17 mouse cellular contexts compared by ENCODE assay signal in the genomic region with DNA sequence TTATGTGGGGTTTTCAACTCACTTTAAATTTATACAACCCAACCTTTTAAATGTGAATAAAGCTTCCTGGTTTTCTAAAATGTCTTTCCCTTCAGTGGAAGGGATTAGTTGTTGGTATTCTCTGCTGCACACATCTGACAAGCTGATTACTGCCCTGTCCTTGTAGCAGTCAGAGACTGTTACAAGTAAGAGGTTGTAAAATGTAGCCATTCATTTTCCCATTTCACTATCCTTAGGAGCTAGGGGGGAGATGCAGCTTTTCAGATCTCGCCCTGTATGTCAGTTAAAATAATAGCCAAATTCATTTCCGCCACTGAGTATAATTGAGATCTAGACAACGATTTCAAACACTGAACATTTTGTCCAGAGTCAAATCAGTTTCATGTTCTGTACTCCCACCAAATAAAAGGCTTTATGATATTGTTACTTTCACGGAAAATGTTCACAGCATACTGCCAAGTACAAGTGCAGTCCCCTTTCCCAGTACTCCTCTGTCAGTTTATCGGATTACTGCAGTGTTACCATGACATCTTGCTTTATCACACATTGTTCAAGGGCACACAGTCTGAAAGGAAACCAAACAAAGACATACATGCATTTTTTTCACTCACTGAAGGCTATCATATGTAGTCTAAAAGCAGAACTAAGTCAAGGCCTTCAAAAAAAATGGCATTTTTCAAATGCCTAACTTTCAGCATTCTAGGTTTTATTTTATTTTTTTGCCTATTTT.
DNase-seq lines count a peak whose midpoint lies in the region; ATAC-seq and TF ChIP-seq lines count a peak whose summit lies in the region.
"Had no signal": no experiment of that assay in that cellular context is flagged by ENCODE, and none has a peak within 500 bp of the region (broad histone marks: within the 10 kb centered on the region; RNA-seq: fewer than 3 reads in every experiment).

No protein-coding gene starts in this region.

- no peaks in the 10 kb centered on the region for H3K27me3 ChIP-seq in neural tube, embryonic 12.5 days (replicated peaks)
- no peaks in the 10 kb centered on the region for H3K27me3 ChIP-seq in hindbrain, embryonic 14.5 days (ENCODE audit: control insufficient read depth, insufficient read depth, low read length)
- no peaks in the 10 kb centered on the region for H3K27me3 ChIP-seq in midbrain, postnatal 0 days (ENCODE audit: insufficient read depth, low read length)
- H3K27me3 ChIP-seq: limb, embryonic 12.5 days had no signal

- no peak for DNase-seq in neural tube, embryonic 10.5 days (ENCODE audit: extremely low spot score, low spot score)
- peak; percentile 2 for DNase-seq in embryo, embryonic 11 days
- DNase-seq in hindbrain, embryonic 14.5 days (ENCODE audit: low spot score): peak; percentile 37
- DNase-seq in midbrain, postnatal 0 days (ENCODE audit: low spot score): peak; percentile 8
- no peak for DNase-seq in lung, postnatal 10 days
- DNase-seq in right cerebral cortex, postnatal 36 days (ENCODE audit: low spot score in 2 of 2): no peak
- DNase-seq: cerebellum, postnatal 14 days; gastrocnemius, postnatal 36 days; heart, postnatal 10 days; kidney, adult 8-10 months; kidney, postnatal 36 days; layer of hippocampus, adult 9-11 months had no signal

- peak; percentile 53; the same call in 1 of the 2 replicates for ATAC-seq in neural tube, embryonic 12.5 days (ENCODE audit: low FRiP score, low read depth)
- no peak; the same call in 1 of the 2 replicates for ATAC-seq in hindbrain, embryonic 14.5 days (ENCODE audit: low FRiP score)
- ATAC-seq in midbrain, postnatal 0 days (ENCODE audit: low FRiP score): no peak
- ATAC-seq: lung, postnatal 0 days had no signal

- H3K9ac ChIP-seq in neural tube, embryonic 12.5 days: no peak overlapping the region
- no peak overlapping the region for H3K9ac ChIP-seq in hindbrain, embryonic 14.5 days
- no peak overlapping the region for H3K9ac ChIP-seq in midbrain, postnatal 0 days (replicated peaks; ENCODE audit: low read length, poor library complexity, severe bottlenecking)
- H3K9ac ChIP-seq: limb, embryonic 12.5 days; liver, embryonic 14.5 days had no signal

- 49% methylated on average over 5 of the region's 5 CpGs for WGBS in neural tube, embryonic 12.5 days
- 27% methylated on average over 5 of the region's 5 CpGs for WGBS in hindbrain, embryonic 14.5 days
- WGBS in midbrain, postnatal 0 days: 22% methylated on average over 5 of the region's 5 CpGs

- no peak overlapping the region for H3K4me3 ChIP-seq in neural tube, embryonic 12.5 days
- H3K4me3 ChIP-seq in hindbrain, embryonic 14.5 days (replicated peaks; ENCODE audit: low read length): no peak overlapping the region
- H3K4me3 ChIP-seq in midbrain, postnatal 0 days (ENCODE audit: low read depth, low read length): no peak overlapping the region
- H3K4me3 ChIP-seq: erythroblast, embryonic 14.5 days; limb, embryonic 12.5 days had no signal

- TF ChIP-seq CTCF in midbrain, postnatal 0 days (IDR thresholded peaks at IDR 0.05): no peak

- no peaks in the 10 kb centered on the region for H3K4me1 ChIP-seq in neural tube, embryonic 12.5 days
- 0 out of 2 replicates have a peak, but pooled peaks cover 5% of the 10 kb centered on the region for H3K4me1 ChIP-seq in hindbrain, embryonic 14.5 days (replicated peaks; ENCODE audit: control insufficient read depth, insufficient read depth, low read length)
- H3K4me1 ChIP-seq in midbrain, postnatal 0 days (ENCODE audit: insufficient read depth, low read length): no peaks in the 10 kb centered on the region
- H3K4me1 ChIP-seq: limb, embryonic 12.5 days had no signal

- no peaks in the 10 kb centered on the region for H3K36me3 ChIP-seq in neural tube, embryonic 12.5 days
- H3K36me3 ChIP-seq in hindbrain, embryonic 14.5 days (replicated peaks; ENCODE audit: control insufficient read depth, insufficient read depth): no peaks in the 10 kb centered on the region
- no peaks in the 10 kb centered on the region for H3K36me3 ChIP-seq in midbrain, postnatal 0 days (ENCODE audit: insufficient read depth, low read length)
- H3K36me3 ChIP-seq: limb, embryonic 12.5 days had no signal

- no peaks in the 10 kb centered on the region for H3K9me3 ChIP-seq in neural tube, embryonic 12.5 days
- H3K9me3 ChIP-seq in hindbrain, embryonic 14.5 days (ENCODE audit: control insufficient read depth, low read length): no peaks in the 10 kb centered on the region
- H3K9me3 ChIP-seq in midbrain, postnatal 0 days (ENCODE audit: low read length): no peaks in the 10 kb centered on the region
- H3K9me3 ChIP-seq: limb, embryonic 12.5 days had no signal

- H3K4me2 ChIP-seq in neural tube, embryonic 12.5 days (replicated peaks): no peak overlapping the region
- no peak overlapping the region for H3K4me2 ChIP-seq in hindbrain, embryonic 14.5 days (replicated peaks)
- H3K4me2 ChIP-seq in midbrain, postnatal 0 days (ENCODE audit: low read depth, low read length, poor library complexity, severe bottlenecking): no peak overlapping the region
- H3K4me2 ChIP-seq: limb, embryonic 12.5 days had no signal

- H3K27ac ChIP-seq in neural tube, embryonic 12.5 days: no peak overlapping the region
- no peak overlapping the region for H3K27ac ChIP-seq in hindbrain, embryonic 14.5 days
- no peak overlapping the region for H3K27ac ChIP-seq in midbrain, postnatal 0 days (ENCODE audit: low read depth, low read length)
- H3K27ac ChIP-seq: limb, embryonic 12.5 days; liver, embryonic 14.5 days had no signal

Comparison
In these comparisons a context has a peak if more than half of its experiments do, and no peak if none do; other contexts are left out.
1. DNase-seq: peak in embryo, embryonic 11 days (single experiment), hindbrain, embryonic 14.5 days (single experiment) and midbrain, postnatal 0 days (single experiment); none in neural tube, embryonic 10.5 days (single experiment), lung, postnatal 10 days (single experiment) and right cerebral cortex, postnatal 36 days (0 of 2).